Mouse (Mus musculus): ENCODE results near the gene Efcab1. TPM values are rescaled to one million over a fixed set of nuclear protein-coding genes. Genes with fewer than 3 reads are reported as not detected.
A peak's percentile ranks its signal among the peaks of the same experiment; 100 is the strongest.
"Not testable (repeated sequence)": the region's sequence is repeated elsewhere in the genome, so short reads cannot be mapped to it uniquely, and the experiment has no call there.

Efcab1 gene
- total and polyA plus RNA-seq, 3 experiments, result not detected

DNA sequence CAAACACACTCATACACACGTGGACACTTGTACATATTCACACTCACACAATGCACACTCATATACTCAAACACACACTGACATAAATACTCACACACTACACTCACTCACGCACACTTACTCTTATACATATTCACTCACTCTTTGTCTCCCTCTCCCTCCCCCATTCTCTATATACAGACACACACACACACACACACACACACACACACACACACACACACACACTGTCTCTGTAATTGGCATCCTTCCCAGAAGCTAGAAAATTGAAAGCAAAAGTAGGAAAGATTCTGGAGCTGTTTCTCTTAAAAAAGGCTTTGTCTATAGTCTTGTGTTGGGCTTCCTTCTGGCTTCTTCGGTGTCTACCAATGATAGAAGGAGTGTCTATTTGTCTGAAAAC, 34.5 kb downstream of the Efcab1 start:
- H3K4me3 ChIP-seq (replicated peaks in 1 of 3; ENCODE audit: low read depth in 2 of 3, low read length in 2 of 3, poor library complexity in 1 of 3), result no peak overlapping the region
- 0 out of 4 replicates have a peak, but pooled peaks cover 0 to 2% of the 10 kb centered on the region in 2 experiments for H3K4me1 ChIP-seq (ENCODE audit: control insufficient read depth in 1 of 2, insufficient read depth in 2 of 2)
- H3K4me2 ChIP-seq (ENCODE audit: insufficient read depth, low read depth, poor library complexity, severe bottlenecking), result peak overlapping the region; percentile 33; the same call in 1 of the 2 replicates
- DNase-seq (ENCODE audit: extremely low read depth), result no peak
- no peak overlapping the region for H3K27ac ChIP-seq (ENCODE audit: insufficient read depth, low read depth)
- H3K9me3 ChIP-seq (replicated peaks; ENCODE audit: low read length), result no peaks in the 10 kb centered on the region
- no peaks in the 10 kb centered on the region for H3K79me2 ChIP-seq (replicated peaks; ENCODE audit: control insufficient read depth, extremely low read depth, insufficient read depth, poor library complexity, severe bottlenecking)
- H3K27me3 ChIP-seq (replicated peaks), result no peaks in the 10 kb centered on the region
- dilution Hi-C loops (cut with MboI; ENCODE audit: extremely low pct_ligation_motif_present, extremely low pct_unique_long_range_greater_than_20kb, low sequenced_read_pairs) (no loop called here), in situ Hi-C loops (cut with MboI; ENCODE audit: low pct_ligation_motif_present, low pct_unique_long_range_greater_than_20kb, low sequenced_read_pairs) (no loop called here)
- no peak overlapping the region for H3K9ac ChIP-seq (ENCODE audit: insufficient read depth, low read depth)
- no peak for TF ChIP-seq JUND (conservative IDR thresholded peaks at IDR 0.05; ENCODE audit: low read depth, low read length)
- no peak for TF ChIP-seq IRF4 (IDR thresholded peaks at IDR 0.05; ENCODE audit: low read depth, low read length)
- no peak for TF ChIP-seq NELFE (IDR thresholded peaks at IDR 0.05; ENCODE audit: low read depth, low read length)
- no peak for TF ChIP-seq POLR2AphosphoS2 (IDR thresholded peaks at IDR 0.05; ENCODE audit: low read depth, low read length)
- TF ChIP-seq CHD2 (IDR thresholded peaks at IDR 0.05; ENCODE audit: low read length), result no peak
- TF ChIP-seq ELF1 (IDR thresholded peaks at IDR 0.05; ENCODE audit: low read depth, low read length), result no peak
- TF ChIP-seq ZC3H11A (IDR thresholded peaks at IDR 0.05; ENCODE audit: low read depth, low read length), result no peak
- no peak for TF ChIP-seq MYC (IDR thresholded peaks at IDR 0.05; ENCODE audit: low read depth, low read length)
- no peaks in the 10 kb centered on the region for H3K36me3 ChIP-seq (replicated peaks in 1 of 2; ENCODE audit: control insufficient read depth in 1 of 2, insufficient read depth in 1 of 2, low read length in 1 of 2)

DNA sequence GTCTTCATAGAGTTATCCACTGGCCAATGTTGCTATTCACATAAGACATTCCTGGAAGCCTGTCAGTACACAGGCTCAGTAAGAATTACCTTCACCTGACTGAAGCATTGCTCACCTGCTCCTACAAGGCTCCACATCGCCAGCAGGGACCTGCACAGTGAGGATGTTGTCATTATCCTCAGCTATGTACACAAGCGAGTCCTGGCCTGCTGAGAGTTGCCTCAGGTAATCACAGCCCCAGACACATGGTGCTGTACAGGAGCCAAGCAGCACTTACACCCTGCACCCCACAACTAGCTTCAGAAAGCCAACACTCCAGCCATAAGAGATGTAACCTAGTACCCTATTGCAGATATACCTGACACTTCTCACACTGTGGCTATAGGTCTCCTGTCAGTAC, 37.1 kb downstream of the Efcab1 start:
- TF ChIP-seq USF2 (conservative IDR thresholded peaks at IDR 0.05; ENCODE audit: low read depth, low read length), result no peak
- dilution Hi-C loops (cut with MboI; ENCODE audit: extremely low pct_ligation_motif_present, extremely low pct_unique_long_range_greater_than_20kb, low sequenced_read_pairs) (no loop called here), in situ Hi-C loops (cut with MboI; ENCODE audit: low pct_ligation_motif_present, low pct_unique_long_range_greater_than_20kb, low sequenced_read_pairs) (no loop called here)
- no peak overlapping the region for H3K4me2 ChIP-seq (ENCODE audit: insufficient read depth, low read depth, poor library complexity, severe bottlenecking)
- no peaks in the 10 kb centered on the region for H3K36me3 ChIP-seq (replicated peaks in 1 of 2; ENCODE audit: control insufficient read depth in 1 of 2, insufficient read depth in 1 of 2, low read length in 1 of 2)
- no peak for DNase-seq (ENCODE audit: extremely low read depth)
- H3K9me3 ChIP-seq (replicated peaks; ENCODE audit: low read length), result no peaks in the 10 kb centered on the region
- H3K27me3 ChIP-seq (replicated peaks), result peaks cover 4% of the 10 kb centered on the region
- H3K4me3 ChIP-seq (replicated peaks in 1 of 3; ENCODE audit: low read depth in 2 of 3, low read length in 2 of 3, poor library complexity in 1 of 3), result no peak overlapping the region
- H3K9ac ChIP-seq (ENCODE audit: insufficient read depth, low read depth), result no peak overlapping the region
- no peaks in the 10 kb centered on the region for H3K79me2 ChIP-seq (replicated peaks; ENCODE audit: control insufficient read depth, extremely low read depth, insufficient read depth, poor library complexity, severe bottlenecking)
- H3K27ac ChIP-seq (ENCODE audit: insufficient read depth, low read depth), result no peak overlapping the region
- H3K4me1 ChIP-seq (ENCODE audit: control insufficient read depth in 1 of 2, insufficient read depth in 2 of 2), result 0 out of 4 replicates have a peak, but pooled peaks cover 0 to 2% of the 10 kb centered on the region in 2 experiments

DNA sequence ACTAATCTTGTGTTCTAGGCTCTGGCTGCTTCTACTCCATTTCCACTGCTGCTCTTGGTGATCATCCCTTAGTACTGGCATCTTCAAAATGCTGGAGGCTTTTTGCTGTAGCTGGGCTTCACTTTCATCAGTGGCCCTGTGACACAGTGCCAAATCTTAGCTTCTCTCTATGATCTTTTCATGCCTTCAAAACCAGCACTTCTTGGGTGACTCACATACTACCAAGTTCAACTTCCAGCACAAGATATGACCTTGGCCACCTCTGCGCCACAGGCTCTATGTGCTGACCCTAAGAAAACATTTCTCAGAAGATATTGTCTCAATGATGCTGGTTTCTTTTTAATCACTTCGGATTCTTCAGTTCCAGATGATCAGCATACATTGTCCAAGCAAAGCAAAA, 41.2 kb downstream of the Efcab1 start:
- H3K9ac ChIP-seq (ENCODE audit: insufficient read depth, low read depth); H3K4me3 ChIP-seq (replicated peaks in 1 of 3; ENCODE audit: low read depth in 2 of 3, low read length in 2 of 3, poor library complexity in 1 of 3); H3K36me3 ChIP-seq (replicated peaks in 1 of 2; ENCODE audit: control insufficient read depth in 1 of 2, insufficient read depth in 1 of 2, low read length in 1 of 2); H3K9me3 ChIP-seq (replicated peaks; ENCODE audit: low read length); DNase-seq (ENCODE audit: extremely low read depth); H3K27ac ChIP-seq (ENCODE audit: insufficient read depth, low read depth); dilution Hi-C loops (cut with MboI; ENCODE audit: extremely low pct_ligation_motif_present, extremely low pct_unique_long_range_greater_than_20kb, low sequenced_read_pairs); H3K79me2 ChIP-seq (replicated peaks; ENCODE audit: control insufficient read depth, extremely low read depth, insufficient read depth, poor library complexity, severe bottlenecking); in situ Hi-C loops (cut with MboI; ENCODE audit: low pct_ligation_motif_present, low pct_unique_long_range_greater_than_20kb, low sequenced_read_pairs); H3K4me1 ChIP-seq (ENCODE audit: control insufficient read depth in 1 of 2, insufficient read depth in 2 of 2); H3K4me2 ChIP-seq (ENCODE audit: insufficient read depth, low read depth, poor library complexity, severe bottlenecking); H3K27me3 ChIP-seq (replicated peaks): not testable (repeated sequence)

Measured in CH12.LX (cell line).